Mouse (Mus musculus) kidney, adult 2 months (tissue): ENCODE data around the gene Cmc2.

Experiments used
- CTCF ChIP-seq: fragments of 200-500 bp; conservative IDR thresholded peaks from 2 replicates; pipeline ENCODE4 v1.5.1; 2011; ENCODE audit warnings: low read depth, mild to moderate bottlenecking, control low read depth, low read length, moderate library complexity, mixed read lengths; ENCODE audit not compliant: insufficient read depth, insufficient read length
- POLR2A ChIP-seq: fragments of 200-500 bp; IDR thresholded peaks from one replicate; pipeline ENCODE4 v1.6.1; 2011; ENCODE audit warnings: low read depth, low read length, control low read depth

- TF ChIP-seq POLR2A = no peak
- peak; percentile 19; the same call in 1 of the 2 replicates for TF ChIP-seq CTCF
Observed at GRCm38 (mm10) chr8:116872761-116873342, 48.4 kb downstream of the Cmc2 start.
